Mouse (Mus musculus): ENCODE results near the gene Nyap1.
A peak's percentile ranks its signal among the peaks of the same experiment; 100 is the strongest.

The Nyap1 gene

GRCm38 (mm10) chr5:137741023-137741931 lies at the start of gene Nyap1:
Gene Nyap1, minus strand, starts transcription at chr5:137741607.
- DNase-seq (ENCODE audit: low read depth, low spot score), result peak; percentile 87

GRCm38 (mm10) chr5:137788946-137789531 lies 47.6 kb upstream of the Nyap1 start:
- no peak for DNase-seq (ENCODE audit: low read depth, low spot score)

GRCm38 (mm10) chr5:137788171-137788570 lies 46.8 kb upstream of the Nyap1 start:
- no peak for DNase-seq (ENCODE audit: low read depth, low spot score)

DNA sequence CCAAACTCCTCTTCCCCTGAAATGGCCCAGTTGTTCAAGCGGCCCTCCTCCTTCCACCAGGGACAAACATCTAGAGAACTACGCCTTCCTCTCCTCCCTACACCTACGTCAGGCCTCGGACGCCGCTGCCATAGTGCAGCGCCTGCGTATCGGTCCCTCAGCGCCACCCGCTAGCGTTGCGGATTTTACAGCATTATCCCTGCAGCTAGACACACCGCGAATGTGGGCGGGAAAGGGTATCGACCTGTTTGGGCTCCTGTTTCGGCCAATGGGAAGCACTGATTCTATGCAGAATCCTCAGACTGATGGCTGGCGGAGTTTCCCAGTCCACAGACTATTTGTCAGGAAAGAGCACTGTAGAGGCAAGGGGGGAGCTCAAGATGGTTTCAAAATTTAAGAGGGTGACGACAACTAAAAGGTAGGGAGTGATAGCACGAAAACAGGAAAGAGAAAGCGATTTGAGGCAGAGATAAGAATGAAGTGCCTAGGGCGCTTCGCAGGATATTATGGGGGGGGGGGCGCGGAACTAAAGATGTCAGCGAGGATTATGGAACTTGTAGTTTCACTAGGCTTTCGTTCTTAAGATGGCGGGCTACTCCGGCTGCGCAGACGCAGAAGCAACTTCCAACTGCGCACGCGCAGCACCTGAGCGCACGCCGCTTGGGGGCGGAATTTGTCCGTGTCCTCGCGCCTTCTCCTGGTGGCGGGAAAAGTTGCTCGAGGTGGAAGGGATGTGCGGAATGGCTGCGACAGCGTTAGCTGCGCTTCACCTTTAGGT lies 45.9 kb upstream of the Nyap1 start, which contains the start of the genes Mepce and Zcwpw1:
TSS of gene Mepce (minus strand) at position 505 of the 778 bp plus-strand sequence.
TSS of gene Zcwpw1 (plus strand) at position 648 of the 778 bp plus-strand sequence.
- DNase-seq (ENCODE audit: low read depth, low spot score), result peak; percentile 98

DNA sequence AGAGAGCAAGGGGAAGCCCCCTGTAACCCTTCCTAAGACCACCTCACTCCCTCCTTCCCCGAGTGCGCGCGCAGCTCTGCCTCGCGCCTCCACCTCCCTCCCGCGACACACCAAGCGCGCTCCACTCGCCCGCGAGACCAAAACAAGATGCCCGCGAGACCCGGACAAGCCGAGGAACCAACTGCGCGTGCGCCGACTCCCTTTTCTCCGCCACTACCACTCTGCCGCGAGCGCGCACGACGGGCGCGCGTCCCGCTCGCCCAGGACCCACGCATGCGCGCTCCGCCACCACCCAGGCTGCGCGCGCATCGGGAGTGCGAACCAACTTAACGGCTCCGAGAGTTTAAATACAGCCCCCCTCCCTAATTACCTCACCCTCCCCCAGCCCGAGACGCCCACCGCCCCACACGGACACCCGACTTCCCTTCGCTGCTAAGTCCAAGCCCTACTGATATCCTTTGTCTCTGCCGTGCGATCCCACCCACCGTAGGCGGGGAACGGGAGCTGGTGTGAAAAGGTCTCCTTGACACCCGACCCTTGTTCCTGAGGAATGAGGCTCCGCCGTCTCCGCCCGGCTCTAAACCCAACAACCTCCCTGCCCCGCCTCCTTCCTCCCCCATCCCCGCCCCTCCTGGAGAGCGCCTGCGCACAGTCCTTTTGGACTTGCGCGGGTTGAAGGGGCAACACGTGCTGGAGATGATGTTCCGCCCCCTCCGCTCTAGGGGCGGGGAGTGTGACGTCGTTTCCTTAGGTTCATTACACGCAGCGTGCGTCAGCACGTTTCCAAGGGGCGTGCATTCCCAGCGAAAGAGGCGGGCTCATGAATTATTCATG lies 44.9 kb upstream of the Nyap1 start:
- peak; percentile 100 for DNase-seq (ENCODE audit: low read depth, low spot score)

DNA sequence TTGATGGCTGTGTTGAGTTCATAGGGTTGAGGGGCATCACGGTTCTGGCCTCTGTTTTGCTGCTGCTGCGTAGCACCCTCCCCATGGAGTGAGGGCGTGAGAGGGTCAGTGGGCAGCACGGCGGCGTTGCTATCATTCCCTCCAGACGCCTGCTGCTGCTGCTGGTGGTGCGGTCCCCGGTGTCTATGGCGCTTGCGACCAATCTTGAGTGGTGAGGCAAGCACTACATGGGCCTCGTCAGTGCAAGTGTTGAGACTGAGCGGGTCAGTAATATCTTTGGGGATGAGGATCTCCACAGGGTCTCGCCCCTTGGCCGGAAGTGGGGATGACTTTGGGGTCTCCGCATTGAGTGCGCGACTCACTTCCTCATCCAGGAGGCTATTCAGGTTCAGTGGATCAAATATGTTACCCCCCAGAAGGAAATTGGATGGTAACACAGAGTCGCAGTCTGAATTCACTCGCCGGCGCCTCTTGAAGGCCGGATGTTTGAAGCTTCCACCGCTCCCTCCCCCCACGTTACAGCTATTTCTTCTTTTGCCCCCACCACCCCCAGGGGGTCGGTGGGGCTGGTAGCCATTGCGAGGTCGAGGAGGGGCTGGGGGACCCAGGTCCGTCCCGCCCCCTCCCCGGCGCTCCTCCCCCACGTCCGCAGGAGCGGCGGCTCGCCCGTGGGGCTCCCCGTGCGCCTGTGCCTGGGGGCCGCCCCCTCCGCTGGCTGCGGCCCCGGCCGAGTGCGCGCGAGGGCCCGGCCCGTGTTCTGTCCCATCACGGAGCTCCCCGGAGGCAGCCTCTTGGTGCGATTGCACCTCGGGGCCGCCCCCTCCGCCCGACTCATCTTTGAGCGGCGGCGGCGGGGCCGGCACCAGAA lies 44.0 kb upstream of the Nyap1 start:
- DNase-seq (ENCODE audit: low read depth, low spot score), result no peak

GRCm38 (mm10) chr5:137784546-137784945 lies 43.1 kb upstream of the Nyap1 start:
- no peak for DNase-seq (ENCODE audit: low read depth, low spot score)

DNA sequence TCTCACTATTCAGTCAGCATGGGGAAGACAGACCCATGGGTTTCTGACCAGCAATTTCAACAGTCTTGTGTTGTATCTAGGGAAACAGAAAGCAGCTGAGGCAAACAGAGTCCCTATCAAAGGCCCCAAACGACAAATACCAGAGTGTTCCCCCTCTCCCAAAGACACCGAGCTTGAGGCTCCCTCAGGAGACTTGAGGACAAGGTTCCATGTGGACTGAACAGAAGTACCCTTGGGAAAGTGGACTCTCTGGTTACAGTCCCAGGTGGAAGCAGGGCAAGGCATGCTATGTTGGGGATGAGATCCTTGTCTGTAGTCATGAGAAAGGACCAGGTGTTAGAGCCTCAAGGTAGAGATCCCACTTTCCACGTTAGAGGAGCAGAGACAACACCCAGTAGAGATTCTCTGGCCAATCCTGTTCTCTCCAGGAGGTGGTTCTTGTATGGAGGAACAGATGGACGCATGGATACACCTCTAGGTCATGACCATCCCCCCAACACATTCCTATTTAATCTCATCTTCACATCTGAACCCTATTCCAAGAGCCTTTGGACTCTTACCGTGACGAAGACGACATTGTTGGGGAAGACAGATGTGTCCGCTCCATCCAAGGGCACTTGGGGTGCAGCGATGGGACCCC lies 42.6 kb upstream of the Nyap1 start:
- no peak for DNase-seq (ENCODE audit: low read depth, low spot score)

DNA sequence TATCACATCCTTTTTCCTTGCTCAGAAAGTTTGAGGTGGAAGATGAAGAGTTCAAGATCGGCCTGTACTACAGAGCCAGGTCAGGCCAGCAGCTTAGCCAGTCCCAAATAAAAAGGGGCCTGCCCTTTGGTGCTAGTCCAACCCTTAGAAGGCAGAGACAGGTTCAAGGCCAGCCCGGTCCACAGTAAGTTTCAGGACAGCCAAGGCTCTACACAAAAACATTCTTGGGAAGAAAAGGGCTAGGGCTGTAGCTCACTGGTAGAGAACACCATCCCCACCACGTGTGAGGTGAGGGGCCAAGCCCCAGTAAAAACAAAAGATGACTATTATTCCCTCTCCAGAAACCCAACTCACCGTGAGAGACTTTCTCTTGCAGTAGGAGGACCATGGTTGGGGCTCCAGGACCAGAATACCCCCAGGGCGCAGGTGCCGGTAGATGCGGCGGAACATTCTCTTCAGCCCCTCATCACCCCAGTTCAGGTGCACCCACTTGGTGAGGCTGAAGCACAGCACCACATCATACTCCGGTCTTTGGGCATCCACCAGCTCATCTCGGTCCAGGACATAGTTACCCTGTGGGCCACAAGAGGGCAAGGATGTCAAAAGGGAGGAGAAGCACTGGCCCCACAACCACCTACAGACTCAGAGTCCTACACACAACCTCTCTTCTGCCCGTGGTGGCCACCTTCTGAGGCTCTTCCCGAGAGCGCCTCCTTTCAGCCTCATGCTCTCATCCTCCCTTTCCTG lies 41.5 kb upstream of the Nyap1 start:
- no peak for DNase-seq (ENCODE audit: low read depth, low spot score)

- DNase-seq (ENCODE audit: low read depth, low spot score), result no peak
Measured at GRCm38 (mm10) chr5:137781661-137782060, 40.3 kb upstream of the Nyap1 start.

GRCm38 (mm10) chr5:137779053-137779933 lies 37.9 kb upstream of the Nyap1 start:
- DNase-seq (ENCODE audit: low read depth, low spot score), result peak; percentile 64

DNA sequence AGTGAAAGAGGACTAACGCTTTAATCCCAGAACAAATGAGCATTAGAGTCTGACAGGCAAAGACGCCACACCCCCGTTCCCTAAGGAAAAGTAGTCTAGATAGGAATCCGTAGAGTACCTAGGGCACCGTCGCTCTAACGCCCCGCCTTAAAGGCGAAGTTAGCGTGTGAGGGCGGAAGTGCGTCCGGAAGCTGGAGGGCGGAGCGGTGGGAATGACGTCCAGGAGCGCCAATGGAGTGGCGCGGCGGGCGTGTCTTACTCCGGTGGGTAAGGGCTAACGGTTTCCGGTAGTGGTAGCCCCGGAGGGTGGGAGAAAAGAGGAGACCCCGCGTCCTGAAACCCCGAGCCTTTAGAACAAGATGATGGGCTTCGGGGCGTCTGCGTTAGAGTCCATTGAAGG lies 37.2 kb upstream of the Nyap1 start, which contains the start of gene Ppp1r35:
TSS of gene Ppp1r35 (plus strand) at position 215 of the 400 bp plus-strand sequence.
- peak; percentile 97 for DNase-seq (ENCODE audit: low read depth, low spot score)

GRCm38 (mm10) chr5:137777267-137777845 lies 35.9 kb upstream of the Nyap1 start:
- no peak for DNase-seq (ENCODE audit: low read depth, low spot score)

DNA sequence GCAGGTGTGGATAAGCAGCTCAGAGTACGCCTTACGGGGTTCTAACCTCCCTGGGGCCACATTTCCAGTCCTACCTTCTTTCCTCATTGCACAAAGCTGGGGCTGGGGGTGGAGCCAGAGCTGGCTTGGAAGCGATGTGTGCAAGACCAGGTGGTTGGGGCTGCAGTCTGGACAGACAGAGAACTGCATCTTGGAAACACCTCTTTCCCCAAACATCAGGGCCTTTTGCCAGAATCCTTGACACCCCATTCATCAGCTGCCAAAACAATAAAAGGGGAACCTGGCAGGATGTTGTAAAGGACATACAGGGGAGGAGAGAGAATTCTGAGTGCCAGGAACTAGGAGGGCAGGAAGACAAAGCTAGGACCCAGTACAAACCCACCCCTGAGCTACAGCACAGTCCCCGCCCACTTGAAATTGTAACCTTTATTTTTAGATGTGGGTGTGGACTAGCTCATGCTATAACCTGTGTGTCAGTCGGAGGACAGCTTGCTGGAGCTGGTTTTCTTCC lies 35.1 kb upstream of the Nyap1 start:
- DNase-seq (ENCODE audit: low read depth, low spot score), result no peak

DNA sequence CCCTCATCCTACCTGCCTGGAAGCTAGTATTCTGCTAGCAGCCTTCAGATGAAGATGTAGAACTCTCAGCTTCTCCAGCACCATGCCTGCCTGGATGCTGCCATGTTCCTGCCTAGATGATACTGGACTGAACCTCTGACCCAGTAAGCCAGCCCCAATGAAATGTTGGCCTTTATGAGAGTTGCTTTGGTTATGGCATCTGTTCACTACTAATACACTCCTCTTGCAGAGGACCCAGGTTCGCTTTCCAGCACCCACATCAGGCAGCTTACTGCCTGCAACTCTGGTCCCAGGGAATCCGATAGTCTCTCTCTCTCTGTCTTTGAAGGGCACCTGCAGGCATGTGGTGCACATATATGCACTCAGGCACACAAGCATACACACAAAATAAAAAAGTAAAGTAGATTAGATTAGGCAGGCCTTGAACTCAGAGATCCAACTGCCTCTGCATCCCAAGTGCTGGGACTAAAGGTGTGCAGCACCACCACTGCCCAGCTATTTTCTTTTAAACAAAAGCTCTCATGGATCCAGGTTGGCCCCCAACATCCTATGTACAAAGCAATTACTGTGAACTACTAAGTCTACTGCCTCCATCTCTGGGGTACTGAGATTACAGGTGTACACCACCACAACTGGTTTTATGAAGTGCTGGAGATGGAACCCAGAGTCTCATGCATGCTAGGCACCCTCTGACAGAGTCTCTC lies 34.3 kb upstream of the Nyap1 start:
- DNase-seq (ENCODE audit: low read depth, low spot score), result no peak

DNA sequence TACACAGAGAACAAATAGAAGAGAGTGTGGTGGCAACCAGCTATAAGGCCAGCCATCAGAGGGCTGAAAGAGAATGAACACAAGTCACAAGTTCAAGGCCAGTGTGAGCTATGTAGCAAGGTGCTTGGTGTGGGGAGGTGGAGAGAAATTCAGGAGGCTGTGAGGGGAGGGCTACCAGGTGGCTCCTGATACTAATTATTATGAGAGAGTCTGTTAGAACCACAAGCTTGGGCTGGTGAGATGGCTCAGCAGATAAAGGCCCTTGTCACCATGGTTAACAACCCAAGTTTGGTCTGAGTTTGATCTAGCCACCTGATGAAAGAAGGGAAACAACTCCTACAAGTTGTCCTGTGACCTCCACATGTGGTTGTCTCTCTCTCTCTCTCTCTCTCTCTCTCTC lies 31.3 kb upstream of the Nyap1 start:
- DNase-seq (ENCODE audit: low read depth, low spot score), result no peak

- DNase-seq (ENCODE audit: low read depth, low spot score), result peak; percentile 71
Measured at GRCm38 (mm10) chr5:137770709-137771108, 29.3 kb upstream of the Nyap1 start.
